Mouse (Mus musculus) layer of hippocampus, adult 2 months (tissue): Measurements from ENCODE around the gene Epb41l5. TPM values are rescaled to one million over a fixed set of nuclear protein-coding genes. Genes with fewer than 3 reads are reported as not detected.

Experiments used
- DNase-seq, 2 experiments: peaks; one replicate each; pipeline ENCODE4 v3.0.0; 2022; ENCODE audit warnings: low spot score in 2 of 2
- H3K27ac ChIP-seq: fragments of 200-600 bp; 2 replicates; pipeline ENCODE4 v1.8.1; 2022
- H3K4me3 ChIP-seq: fragments of 200-600 bp; 2 replicates; pipeline ENCODE4 v1.8.1; 2022; ENCODE audit warnings: mild to moderate bottlenecking
- CTCF ChIP-seq: fragments of 200-600 bp; conservative IDR thresholded peaks from 2 replicates; pipeline ENCODE4 v1.8.1; 2022; ENCODE audit warnings: antibody characterized with exemption, mild to moderate bottlenecking, moderate library complexity
- total RNA-seq, 2 experiments: library from RNA; stranded (reverse); gene quantifications; 2 replicates each; pipeline ENCODE4 v1.2.3; 2021

Epb41l5 gene
- total RNA-seq, 2 experiments from 2014 or later: 5.5 to 5.9 TPM

- Histone ChIP-seq H3K4me3 (no peak overlapping the region), H3K27ac (no peak overlapping the region)
- no peak for TF ChIP-seq CTCF
- DNase-seq: no peak
These were observed 8.8 kb downstream of the Epb41l5 start for GRCm38 (mm10) chr1:119640006-119640405.

GRCm38 (mm10) chr1:119637188-119638023 is 11.4 kb downstream of the Epb41l5 start:
- Histone ChIP-seq H3K4me3 (no peak overlapping the region), H3K27ac (no peak overlapping the region)
- no peak for TF ChIP-seq CTCF
- no peak for DNase-seq

- H3K27ac ChIP-seq: no peak overlapping the region
- TF ChIP-seq CTCF: no peak
- no peak for DNase-seq
- no peak overlapping the region for H3K4me3 ChIP-seq
These were observed 14.1 kb downstream of the Epb41l5 start for GRCm38 (mm10) chr1:119634746-119635145.

GRCm38 (mm10) chr1:119630428-119630827 is 18.4 kb downstream of the Epb41l5 start:
- no peak for TF ChIP-seq CTCF
- no peak for DNase-seq
- H3K27ac ChIP-seq: no peak overlapping the region
- H3K4me3 ChIP-seq: no peak overlapping the region

- Histone ChIP-seq H3K4me3 (no peak overlapping the region), H3K27ac (no peak overlapping the region)
- DNase-seq: no peak
- no peak for TF ChIP-seq CTCF
These were observed 22.0 kb downstream of the Epb41l5 start for GRCm38 (mm10) chr1:119626837-119627236.

- DNase-seq: no peak
- no peak for TF ChIP-seq CTCF
- H3K4me3 ChIP-seq: no peak overlapping the region
- no peak overlapping the region for H3K27ac ChIP-seq
These were observed 24.4 kb downstream of the Epb41l5 start for GRCm38 (mm10) chr1:119624444-119624843.

GRCm38 (mm10) chr1:119605396-119605795 is 43.4 kb downstream of the Epb41l5 start:
- no peak overlapping the region for H3K4me3 ChIP-seq
- H3K27ac ChIP-seq: no peak overlapping the region
- TF ChIP-seq CTCF: no peak
- DNase-seq: no peak

GRCm38 (mm10) chr1:119602448-119602847 is 46.4 kb downstream of the Epb41l5 start:
- TF ChIP-seq CTCF: no peak
- Histone ChIP-seq H3K27ac (no peak overlapping the region), H3K4me3 (no peak overlapping the region)
- no peak for DNase-seq

- no peak for DNase-seq
- no peak for TF ChIP-seq CTCF
- Histone ChIP-seq H3K27ac (no peak overlapping the region), H3K4me3 (no peak overlapping the region)
These were observed 49.9 kb downstream of the Epb41l5 start for GRCm38 (mm10) chr1:119598855-119599254.

- no peak overlapping the region for H3K4me3 ChIP-seq
- no peak for TF ChIP-seq CTCF
- H3K27ac ChIP-seq: no peak overlapping the region
- no peak for DNase-seq
These were observed 51.8 kb downstream of the Epb41l5 start for GRCm38 (mm10) chr1:119596954-119597480.

GRCm38 (mm10) chr1:119590041-119590440 is 58.8 kb downstream of the Epb41l5 start:
- no peak overlapping the region for H3K4me3 ChIP-seq
- TF ChIP-seq CTCF: no peak

GRCm38 (mm10) chr1:119584974-119585373 is 63.8 kb downstream of the Epb41l5 start:
- no peak overlapping the region for H3K4me3 ChIP-seq
- DNase-seq: no peak
- no peak overlapping the region for H3K27ac ChIP-seq
- TF ChIP-seq CTCF: no peak

More at GRCm38 (mm10) chr1:119590041-119590440, 58.8 kb downstream of the Epb41l5 start:
- H3K27ac ChIP-seq: no peak overlapping the region
- DNase-seq: no peak

- DNase-seq: no peak
- Histone ChIP-seq H3K27ac (no peak overlapping the region), H3K4me3 (no peak overlapping the region)
- no peak for TF ChIP-seq CTCF
These were observed 78.7 kb downstream of the Epb41l5 start for GRCm38 (mm10) chr1:119570134-119570533.

- Histone ChIP-seq H3K4me3 (no peak overlapping the region), H3K27ac (no peak overlapping the region)
- DNase-seq: no peak
- TF ChIP-seq CTCF: no peak
These were observed 83.3 kb downstream of the Epb41l5 start for GRCm38 (mm10) chr1:119565531-119565930.
